Mouse (Mus musculus): ENCODE results near the gene Ranbp3. TPM values are rescaled to one million over a fixed set of nuclear protein-coding genes. Genes with fewer than 3 reads are reported as not detected.

The Ranbp3 gene
- polyA plus RNA-seq, 1 experiment from 2014 or later: 73.5 TPM

GRCm38 (mm10) chr17:56761077-56761476 is 88.0 kb downstream of the Ranbp3 start:
- ATAC-seq: no peak
- no peaks in the 10 kb centered on the region for H3K36me3 ChIP-seq
- H3K4me1 ChIP-seq (replicated peaks): peaks cover 45% of the 10 kb centered on the region
- H3K9ac ChIP-seq: no peak overlapping the region
- H3K27me3 ChIP-seq (replicated peaks): peaks cover 9% of the 10 kb centered on the region
- H3K4me3 ChIP-seq (replicated peaks): no peak overlapping the region
- 47% methylated on average over 3 of the region's 3 CpGs for WGBS
- no peak overlapping the region for H3K27ac ChIP-seq
- no peaks in the 10 kb centered on the region for H3K9me3 ChIP-seq
- no peak overlapping the region; the same call in 1 of the 2 replicates for H3K4me2 ChIP-seq (replicated peaks)

Other genes with a start within 250 kb of the Ranbp3 start
- 56.3 and 56.8 TPM in 2 replicates for gene Ptprs, start 196.8 kb upstream of the Ranbp3 start, polyA plus RNA-seq (2015; fragmentation: Nextera tagmentation; extraction: Ambion mirVana)
- gene Znrf4, start 160.9 kb upstream of the Ranbp3 start, polyA plus RNA-seq (2015; fragmentation: Nextera tagmentation; extraction: Ambion mirVana): not detected in 2 replicates
- 1.3 and 1.4 TPM in 2 replicates for gene Gm20219, start 118.9 kb upstream of the Ranbp3 start, polyA plus RNA-seq (2015; fragmentation: Nextera tagmentation; extraction: Ambion mirVana)
- 66.7 and 74.7 TPM in 2 replicates for gene Safb2, start 88.7 kb upstream of the Ranbp3 start, polyA plus RNA-seq (2015; fragmentation: Nextera tagmentation; extraction: Ambion mirVana)
- 79.3 and 86.2 TPM in 2 replicates for gene Safb, start 88.5 kb upstream of the Ranbp3 start, polyA plus RNA-seq (2015; fragmentation: Nextera tagmentation; extraction: Ambion mirVana)
- 283 and 287 TPM in 2 replicates for gene 2410015M20Rik, start 63.5 kb upstream of the Ranbp3 start, polyA plus RNA-seq (2015; fragmentation: Nextera tagmentation; extraction: Ambion mirVana)
- gene Rpl36, start 59.9 kb upstream of the Ranbp3 start, polyA plus RNA-seq (2015; fragmentation: Nextera tagmentation; extraction: Ambion mirVana): 1,919 and 1,958 TPM in 2 replicates
- gene Lonp1, start 46.4 kb upstream of the Ranbp3 start, polyA plus RNA-seq (2015; fragmentation: Nextera tagmentation; extraction: Ambion mirVana): 62.6 and 70.0 TPM in 2 replicates
- gene Catsperd, start 45.2 kb upstream of the Ranbp3 start, polyA plus RNA-seq (2015; fragmentation: Nextera tagmentation; extraction: Ambion mirVana): 0.48 and 0.68 TPM in 2 replicates
- 471 and 522 TPM in 2 replicates for gene Ndufa11, start 44.5 kb downstream of the Ranbp3 start, polyA plus RNA-seq (2015; fragmentation: Nextera tagmentation; extraction: Ambion mirVana)
- gene Vmac, start 44.7 kb downstream of the Ranbp3 start, polyA plus RNA-seq (2015; fragmentation: Nextera tagmentation; extraction: Ambion mirVana): 14.3 and 15.2 TPM in 2 replicates
- gene Nrtn, start 84.2 kb downstream of the Ranbp3 start, polyA plus RNA-seq (2015; fragmentation: Nextera tagmentation; extraction: Ambion mirVana): 9.9 and 10.7 TPM in 2 replicates
- 38.7 and 42.8 TPM in 2 replicates for gene Dus3l, start 91.5 kb downstream of the Ranbp3 start, polyA plus RNA-seq (2015; fragmentation: Nextera tagmentation; extraction: Ambion mirVana)
- gene Prr22, start 97.0 kb downstream of the Ranbp3 start, polyA plus RNA-seq (2015; fragmentation: Nextera tagmentation; extraction: Ambion mirVana): 1.2 and 1.6 TPM in 2 replicates
- gene Rfx2, start 157.7 kb downstream of the Ranbp3 start, polyA plus RNA-seq (2015; fragmentation: Nextera tagmentation; extraction: Ambion mirVana): 3.1 and 4.4 TPM in 2 replicates
- not detected in 2 replicates for gene Acsbg2, start 201.2 kb downstream of the Ranbp3 start, polyA plus RNA-seq (2015; fragmentation: Nextera tagmentation; extraction: Ambion mirVana)
- gene 1700061G19Rik, start 202.2 kb downstream of the Ranbp3 start, polyA plus RNA-seq (2015; fragmentation: Nextera tagmentation; extraction: Ambion mirVana): 0.15 and 0.19 TPM in 2 replicates